Mouse (Mus musculus): ENCODE measurements around the gene Nck1.

GRCm38 (mm10) chr9:100525225-100525624 is 20.7 kb downstream of the Nck1 start:
- TF ChIP-seq CTCF (IDR thresholded peaks at IDR 0.05; ENCODE audit: low read depth) (no peak), EP300 (IDR thresholded peaks at IDR 0.05; ENCODE audit: low read depth) (no peak)
